Comparison of ENCODE assay signal across 8 mouse cellular contexts in the genomic region with DNA sequence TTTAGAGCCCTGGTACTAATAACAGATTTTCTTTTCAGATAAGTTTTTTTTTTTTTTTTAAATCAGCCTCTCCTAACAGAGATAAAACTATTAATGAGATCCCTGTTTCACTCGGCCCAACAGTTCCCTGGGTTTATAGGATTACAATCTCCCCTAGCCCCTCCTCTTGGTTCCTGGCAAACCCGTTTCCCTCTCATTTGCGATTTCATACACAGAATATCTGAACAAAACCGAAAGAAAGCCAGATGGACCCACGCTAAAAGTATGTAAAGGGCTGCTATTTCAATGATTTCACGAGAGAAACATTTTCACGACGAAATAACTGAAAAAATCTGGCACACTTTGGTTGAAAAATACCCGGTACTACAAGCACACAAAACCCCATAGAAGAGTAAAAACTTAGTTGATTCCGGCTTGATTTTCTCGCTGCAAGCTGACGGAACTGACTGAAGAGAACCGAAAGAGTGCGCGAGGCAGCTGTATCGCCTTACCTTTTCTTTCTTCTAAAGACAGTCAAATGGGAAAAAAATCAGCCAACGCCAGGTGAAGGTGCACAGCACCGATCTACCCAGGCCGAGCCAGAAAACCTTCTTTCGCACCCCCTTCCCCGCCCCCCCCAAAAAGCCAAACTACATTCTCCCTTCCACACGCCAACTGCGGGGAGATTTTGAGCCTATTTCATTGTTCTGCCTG. TPM values are rescaled to one million over a fixed set of nuclear protein-coding genes. Genes with fewer than 3 reads are reported as not detected.
DNase-seq lines count a peak whose midpoint lies in the region; ATAC-seq and TF ChIP-seq lines count a peak whose summit lies in the region.

No protein-coding gene starts in this region.

- ATAC-seq in inflammation-experienced regulatory T-cells, adult 6 months, result peak; percentile 15
- ATAC-seq in lung, embryonic 16.5 days (ENCODE audit: low read depth), result no peak

- H3K27ac ChIP-seq in gastrocnemius, adult 2 months, result peak overlapping the region; percentile 93
- H3K27ac ChIP-seq in forebrain, embryonic 10.5 days, result peak overlapping the region; percentile 100
- peak overlapping the region; percentile 77 for H3K27ac ChIP-seq in lung, embryonic 16.5 days (ENCODE audit: low read length)
- H3K27ac ChIP-seq in spleen, adult 2 months (ENCODE audit: insufficient read depth, low read length), result peak overlapping the region; percentile 83

- intact Hi-C loops in gastrocnemius, adult 2 months (cut with DNase I), result loop anchor here (2.0 to 5.0 kb wide), 3 partner anchors 36 to 193 kb away; no protein-coding TSS in a partner anchor
- intact Hi-C loops in gastrocnemius, postnatal 36 days (cut with DNase I), result no loop called here

- no peak for TF ChIP-seq POLR2A in spleen, adult 2 months (IDR thresholded peaks at IDR 0.05; ENCODE audit: low read depth, low read length)

- peak overlapping the region; percentile 98 for H3K9ac ChIP-seq in lung, embryonic 16.5 days (ENCODE audit: low read length)

- peak overlapping the region; percentile 72 for H3K4me2 ChIP-seq in lung, embryonic 16.5 days (ENCODE audit: low read depth, low read length)

- DNase-seq in gastrocnemius, adult 2 months, result no peak
- DNase-seq in gastrocnemius, postnatal 36 days, result no peak
- peak; percentile 33 for DNase-seq in MN1 (ENCODE audit: low spot score)
- no peak for DNase-seq in forebrain, embryonic 10.5 days (ENCODE audit: extremely low spot score, low spot score)
- DNase-seq in spleen, adult 2 months (ENCODE audit: low read depth in 1 of 2, low spot score in 2 of 2), result peak; percentile 25 to 33
- DNase-seq in gastrocnemius, adult 8-10 months (ENCODE audit: low spot score in 2 of 2), result no peak

- H3K9me3 ChIP-seq in forebrain, embryonic 10.5 days, result no peaks in the 10 kb centered on the region
- H3K9me3 ChIP-seq in lung, embryonic 16.5 days (ENCODE audit: control insufficient read depth, low read length), result no peaks in the 10 kb centered on the region

- H3K27me3 ChIP-seq in forebrain, embryonic 10.5 days (ENCODE audit: poor library complexity, severe bottlenecking), result peaks cover 22% of the 10 kb centered on the region
- H3K27me3 ChIP-seq in lung, embryonic 16.5 days (ENCODE audit: control insufficient read depth, insufficient read depth, low read depth, low read length), result no peaks in the 10 kb centered on the region
- H3K27me3 ChIP-seq in spleen, adult 2 months (ENCODE audit: control insufficient read depth, insufficient read depth, low read length), result no peaks in the 10 kb centered on the region; the same call in 1 of the 2 replicates

- no peak for TF ChIP-seq CTCF in gastrocnemius, adult 2 months (IDR thresholded peaks at IDR 0.05)
- no peak for TF ChIP-seq CTCF in spleen, adult 2 months (IDR thresholded peaks at IDR 0.05; ENCODE audit: extremely low read depth, insufficient read depth, insufficient read length, insufficient replicate concordance)

- WGBS in forebrain, embryonic 10.5 days, result under 1% methylated on average over 23 of the region's 23 CpGs
- under 1% methylated on average over 23 of the region's 23 CpGs for WGBS in lung, embryonic 16.5 days
- WGBS in spleen, adult 2 months, result 1% methylated on average over 23 of the region's 23 CpGs

- H3K4me3 ChIP-seq in gastrocnemius, adult 2 months, result peak overlapping the region; percentile 99
- peak overlapping the region; percentile 99 for H3K4me3 ChIP-seq in forebrain, embryonic 10.5 days
- H3K4me3 ChIP-seq in lung, embryonic 16.5 days (ENCODE audit: low read length), result peak overlapping the region; percentile 89
- peak overlapping the region; percentile 90 for H3K4me3 ChIP-seq in spleen, adult 2 months (ENCODE audit: extremely low read depth, insufficient read depth, insufficient read length)

- peaks cover 2% of the 10 kb centered on the region; the same call in 1 of the 2 replicates for H3K36me3 ChIP-seq in forebrain, embryonic 10.5 days (replicated peaks)
- peaks cover 3% of the 10 kb centered on the region; the same call in 1 of the 2 replicates for H3K36me3 ChIP-seq in lung, embryonic 16.5 days (ENCODE audit: control insufficient read depth, insufficient read depth, low read length)
- no peaks in the 10 kb centered on the region for H3K36me3 ChIP-seq in spleen, adult 2 months (ENCODE audit: control insufficient read depth, insufficient read depth, low read length)

- H3K4me1 ChIP-seq in forebrain, embryonic 10.5 days, result peaks cover 56% of the 10 kb centered on the region
- H3K4me1 ChIP-seq in lung, embryonic 16.5 days (replicated peaks; ENCODE audit: control insufficient read depth, insufficient read depth, low read length), result peaks cover 15% of the 10 kb centered on the region
- H3K4me1 ChIP-seq in spleen, adult 2 months (ENCODE audit: control insufficient read depth, insufficient read depth, insufficient read length), result no peaks in the 10 kb centered on the region

RNA-seq across cellular contexts. Expression of a gene that starts 0.5 kb away (rescaled TPM):
- total RNA-seq in gastrocnemius, adult 2 months (2021), result under 1 TPM; 0.64 to 0.79 TPM
- under 1 TPM; 0.79 to 0.81 TPM for total RNA-seq in gastrocnemius, postnatal 36 days (2021)
- polyA plus RNA-seq in forebrain, embryonic 10.5 days (2016; fragmentation: Nextera tagmentation; extraction: Ambion mirVana), result 0.98 and 1.4 TPM in 2 replicates
- polyA plus RNA-seq in inflammation-experienced regulatory T-cells, adult 6 months (2017; shearing (Covaris generic)), result under 1 TPM; 0.21 to 0.37 (median 0.25) TPM
- polyA plus RNA-seq in lung, embryonic 16.5 days (2015; fragmentation: Nextera tagmentation; extraction: Ambion mirVana), result 3.9 and 4.1 TPM in 2 replicates
- 11.8 and 14.0 TPM in 2 replicates for polyA plus RNA-seq in spleen, adult 2 months (2012; rRNA removed)
- under 1 TPM; 0.51 to 0.80 (median 0.56) TPM for total RNA-seq in gastrocnemius, adult 8-10 months (2022)

RNA-seq across cellular contexts. Expression of a gene that starts 1.3 kb away (rescaled TPM):
- total RNA-seq in gastrocnemius, adult 2 months (2021), result 100 to 1,000 TPM in 1 of 2 experiments, 10 to 100 TPM in 1; 56.2 to 120 TPM
- total RNA-seq in gastrocnemius, postnatal 36 days (2021), result 100 to 1,000 TPM in 1 of 2 experiments, 10 to 100 TPM in 1; 71.5 to 114 TPM
- polyA plus RNA-seq in forebrain, embryonic 10.5 days (2016; fragmentation: Nextera tagmentation; extraction: Ambion mirVana), result 26.4 and 29.0 TPM in 2 replicates
- polyA plus RNA-seq in inflammation-experienced regulatory T-cells, adult 6 months (2017; shearing (Covaris generic)), result 10 to 100 TPM; 10.2 to 17.9 (median 17.6) TPM
- polyA plus RNA-seq in lung, embryonic 16.5 days (2015; fragmentation: Nextera tagmentation; extraction: Ambion mirVana), result 19.8 and 21.0 TPM in 2 replicates
- 14.9 and 19.4 TPM in 2 replicates for polyA plus RNA-seq in spleen, adult 2 months (2012; rRNA removed)
- total RNA-seq in gastrocnemius, adult 8-10 months (2022), result 100 to 1,000 TPM in 2 of 4 experiments, 10 to 100 TPM in 2; 65.2 to 144 (median 96.6) TPM

Comparison
In these comparisons a context has a peak if more than half of its experiments do, and no peak if none do; other contexts are left out.
1. DNase-seq: peak in MN1 (single experiment) and spleen, adult 2 months (2 of 2); none in gastrocnemius, adult 2 months (single experiment), gastrocnemius, postnatal 36 days (0 of 2), forebrain, embryonic 10.5 days (single experiment) and gastrocnemius, adult 8-10 months (0 of 2).
2. Peak in every context shown above with its lines, with median percentiles within 50 percentile points of each other: H3K27ac ChIP-seq and H3K4me3 ChIP-seq.